Mouse (Mus musculus) erythroid progenitor cell, adult 5-6 weeks (primary cell): ENCODE measurements around the gene Hfe. TPM values are rescaled to one million over a fixed set of nuclear protein-coding genes. Genes with fewer than 3 reads are reported as not detected.
A peak's percentile ranks its signal among the peaks of the same experiment; 100 is the strongest.

Source experiments
- ATAC-seq: replicated peaks from 2 replicates; pipeline ENCODE4 v1.8.0; 2016; ENCODE audit warnings: moderate number of reproducible peaks, mild to moderate bottlenecking, moderate TSS enrichment, inconsistent platforms; ENCODE audit not compliant: poor library complexity, low FRiP score, severe bottlenecking
- total RNA-seq, 2 experiments: library from RNA; stranded (forward) in 1 of 2; stranded (reverse) in 1 of 2; fragments of 150-400 nt in 1 of 2; fragments of 186-747, 209-891 nt in 1 of 2; gene quantifications; 2 replicates each; pipeline versions ENCODE4 v1.2.3 to v1.2.4; 2015 to 2017; ENCODE audit warnings: low replicate concordance in 2 of 2

The Hfe gene
- total RNA-seq, 2 experiments from 2014 or later: 2.2 to 7.5 TPM

- ATAC-seq: peak; percentile 57
These were observed 34.9 kb upstream of the Hfe start, which contains the start of gene Hist1h3c for GRCm38 (mm10) chr13:23745381-23746161. Hist1h3c (minus strand) TSS chr13:23745602.

DNA sequence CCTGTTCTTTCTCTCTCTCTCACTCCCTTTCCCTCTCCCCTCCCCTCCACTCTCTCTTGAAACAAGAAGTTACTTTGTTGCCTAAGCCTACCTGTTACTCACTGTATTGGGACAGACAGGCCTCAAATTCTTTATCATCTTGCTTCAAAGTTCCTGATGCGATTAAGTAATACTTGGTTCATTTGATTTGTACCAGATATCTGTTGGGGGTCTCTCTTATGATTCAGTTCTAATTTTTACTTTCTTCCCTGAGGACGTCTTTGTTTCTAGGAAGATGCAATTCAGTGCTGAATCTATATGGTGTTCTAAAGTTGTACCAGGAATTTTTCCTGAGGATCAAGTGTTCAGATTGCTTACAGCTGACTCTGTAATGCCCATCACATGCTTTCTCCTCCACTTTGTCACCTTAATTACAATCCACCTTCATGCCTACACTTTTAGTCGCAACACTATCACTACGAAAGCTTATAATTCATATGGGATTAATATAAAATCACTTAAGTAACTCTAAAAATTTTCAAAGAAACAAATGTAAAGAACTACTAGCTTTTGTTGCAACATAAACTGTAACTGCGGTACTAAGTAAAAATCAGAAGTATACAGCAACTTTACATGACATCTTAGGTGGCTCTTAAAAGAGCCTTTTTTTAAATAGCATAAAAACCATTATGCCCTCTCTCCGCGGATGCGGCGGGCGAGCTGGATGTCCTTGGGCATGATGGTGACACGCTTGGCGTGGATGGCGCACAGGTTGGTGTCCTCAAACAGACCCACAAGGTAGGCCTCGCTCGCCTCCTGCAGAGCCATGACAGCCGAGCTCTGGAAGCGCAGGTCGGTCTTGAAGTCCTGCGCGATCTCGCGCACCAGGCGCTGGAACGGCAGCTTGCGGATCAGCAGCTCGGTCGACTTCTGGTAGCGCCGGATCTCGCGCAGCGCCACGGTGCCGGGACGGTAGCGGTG lies 34.0 kb upstream of the Hfe start:
- ATAC-seq: no peak

GRCm38 (mm10) chr13:23743963-23744362 lies 33.3 kb upstream of the Hfe start:
- ATAC-seq: no peak

GRCm38 (mm10) chr13:23743215-23743614 lies 32.6 kb upstream of the Hfe start:
- ATAC-seq: no peak

DNA sequence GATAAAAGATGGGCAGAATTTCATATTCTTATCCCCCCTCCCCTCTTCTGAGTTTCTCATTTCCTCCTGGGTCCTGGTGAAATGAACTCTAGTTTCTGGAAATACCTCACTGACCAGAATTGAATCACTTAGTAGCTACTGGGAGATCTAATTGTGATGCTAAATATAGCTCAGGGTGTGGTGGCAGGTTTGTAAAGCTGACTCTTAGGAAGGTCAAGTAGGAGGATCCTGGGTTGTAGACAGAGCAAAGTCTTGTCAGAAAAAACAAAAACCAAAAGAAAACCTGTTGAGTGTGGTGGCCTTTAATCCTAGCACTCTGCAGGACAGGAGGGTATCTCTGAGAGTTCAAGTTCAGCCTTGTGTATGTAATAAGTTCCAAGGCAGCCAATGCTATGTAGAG lies 31.4 kb upstream of the Hfe start:
- no peak for ATAC-seq

- ATAC-seq: no peak
These were observed 30.3 kb upstream of the Hfe start for GRCm38 (mm10) chr13:23740910-23741309.

- no peak for ATAC-seq
These were observed 29.7 kb upstream of the Hfe start for GRCm38 (mm10) chr13:23740256-23740840.

DNA sequence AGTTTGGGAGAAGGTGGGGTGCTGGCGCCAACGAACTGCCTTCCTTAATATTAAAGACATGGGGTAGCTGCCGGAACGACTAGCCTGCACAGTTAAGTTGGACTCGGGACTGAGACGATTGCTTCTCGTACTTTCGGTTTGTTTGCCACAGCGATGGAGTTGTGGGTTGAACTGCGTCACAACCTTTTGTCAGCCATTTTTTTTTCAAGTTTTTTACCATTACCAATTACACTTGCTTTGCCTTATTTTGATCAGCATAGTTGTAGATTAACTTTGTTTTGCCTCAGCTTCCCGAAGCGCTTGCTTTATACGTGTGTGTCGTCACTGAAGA lies 29.2 kb upstream of the Hfe start:
- no peak for ATAC-seq

- ATAC-seq: peak; percentile 71
These were observed 28.6 kb upstream of the Hfe start for GRCm38 (mm10) chr13:23739069-23739921.

- ATAC-seq: peak; percentile 63
These were observed 28.0 kb upstream of the Hfe start, which contains the start of gene Hist1h1c for GRCm38 (mm10) chr13:23738677-23739068. Hist1h1c (plus strand) TSS chr13:23738808.

GRCm38 (mm10) chr13:23738041-23738440 lies 27.4 kb upstream of the Hfe start:
- no peak for ATAC-seq

DNA sequence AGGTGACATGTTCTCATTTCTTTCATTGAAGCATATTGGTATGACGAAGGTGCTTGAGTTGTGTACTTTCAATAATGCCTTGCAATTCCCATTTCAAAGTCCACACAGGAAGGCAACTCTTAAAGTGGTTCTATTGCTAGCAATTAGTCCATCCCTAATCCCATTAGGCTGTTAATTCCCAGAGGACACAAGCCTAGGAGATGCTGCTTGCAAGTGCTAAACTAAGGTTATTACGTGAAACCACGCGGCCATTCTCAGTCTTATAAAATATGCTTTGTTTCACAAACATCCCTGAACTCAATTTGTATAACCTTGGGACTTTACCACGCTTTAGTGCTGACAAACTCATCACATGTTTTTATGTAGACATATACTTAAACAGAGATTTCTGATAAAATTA lies 26.4 kb upstream of the Hfe start:
- ATAC-seq: no peak

DNA sequence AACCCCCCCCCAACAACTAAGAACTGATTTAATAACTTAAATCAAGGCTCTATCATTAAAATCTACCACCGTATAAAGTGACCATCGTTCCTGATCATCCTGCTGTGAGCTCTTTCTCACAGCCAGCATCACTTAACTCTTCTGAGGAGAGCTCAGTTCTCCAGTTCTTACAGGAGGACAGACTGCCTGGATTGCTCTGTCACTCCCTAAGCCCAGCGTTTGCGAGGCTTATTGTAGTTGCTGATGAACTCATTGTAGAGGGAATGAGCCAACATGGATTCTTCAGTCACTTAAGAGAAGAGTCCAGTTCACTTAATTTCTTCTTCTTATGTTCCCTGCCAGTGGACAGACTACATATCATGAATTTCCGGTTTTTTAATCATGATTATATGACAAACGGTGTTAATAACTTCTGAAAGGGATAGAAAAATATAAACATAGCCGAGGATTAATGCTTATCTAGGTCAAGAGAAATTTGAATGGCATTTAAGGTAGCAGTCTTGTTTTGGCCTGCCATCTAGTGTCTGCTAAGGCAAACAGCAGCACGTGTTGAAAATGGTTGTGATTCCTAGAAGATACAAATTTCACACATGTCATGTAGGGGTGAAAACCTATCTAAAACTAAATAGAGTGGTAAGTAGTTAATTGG lies 21.6 kb upstream of the Hfe start:
- peak; percentile 87 for ATAC-seq

- no peak; the same call in 1 of the 2 replicates for ATAC-seq
These were observed 19.8 kb upstream of the Hfe start for GRCm38 (mm10) chr13:23730479-23730878.

DNA sequence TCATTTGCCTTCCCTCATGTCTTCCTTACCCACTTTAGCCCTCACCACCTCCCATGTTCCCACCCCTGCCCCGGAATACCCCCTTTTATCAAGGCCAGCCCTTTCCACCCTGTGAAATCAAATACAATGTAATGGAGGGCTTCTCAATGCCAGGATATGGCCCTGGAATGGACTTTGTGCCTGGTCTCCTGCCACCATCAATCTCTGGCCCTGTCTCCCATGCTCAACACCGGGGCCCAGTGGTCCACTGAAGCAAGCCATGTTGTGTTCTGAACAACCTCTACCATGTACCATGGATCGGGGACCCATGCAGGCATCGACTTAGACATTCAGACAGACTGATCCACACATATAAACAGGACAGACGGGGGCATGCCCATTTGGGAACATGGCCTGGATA lies 19.1 kb upstream of the Hfe start:
- ATAC-seq: no peak

DNA sequence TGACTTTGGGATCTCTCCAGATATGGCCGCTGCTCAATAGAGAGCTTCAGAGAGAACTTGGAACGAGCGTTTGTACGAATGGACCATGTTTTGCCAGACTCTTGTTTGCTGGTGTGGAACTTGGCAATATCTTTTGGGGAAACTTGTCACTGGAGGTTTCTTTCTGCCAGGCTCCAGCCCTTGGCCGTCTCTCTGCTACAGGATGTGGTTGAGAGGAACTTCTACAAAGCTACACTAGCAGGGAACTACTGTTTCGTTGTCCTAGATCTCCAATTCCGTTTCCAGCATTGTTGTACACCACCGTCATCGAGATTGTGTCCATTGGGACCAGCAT lies 18.5 kb upstream of the Hfe start:
- no peak for ATAC-seq

- ATAC-seq: peak; percentile 50
These were observed 18.0 kb upstream of the Hfe start for GRCm38 (mm10) chr13:23728472-23729191.

GRCm38 (mm10) chr13:23725213-23725612 lies 14.6 kb upstream of the Hfe start:
- ATAC-seq: no peak

DNA sequence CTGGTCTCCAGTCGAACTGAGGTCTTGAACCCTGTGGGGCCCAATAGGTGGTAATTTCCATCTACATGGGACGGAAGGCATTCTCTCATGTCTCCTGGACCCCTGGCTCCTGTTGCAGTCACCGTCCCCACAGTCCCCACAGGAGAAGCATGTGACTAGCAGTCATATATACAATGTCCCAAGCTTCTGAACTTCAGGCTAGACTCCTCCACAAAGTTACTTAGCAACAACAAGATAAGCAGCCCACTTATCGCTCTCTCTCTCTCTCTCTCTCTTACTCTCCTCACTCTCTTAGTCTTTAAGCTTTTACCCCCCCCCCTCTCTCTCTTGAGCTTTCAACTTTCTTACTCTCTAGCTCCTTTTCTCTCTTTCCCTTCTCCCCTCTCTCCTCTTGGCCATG lies 13.6 kb upstream of the Hfe start:
- ATAC-seq: no peak
